ENCODE assay signal across 13 mouse cellular contexts in the genomic region with DNA sequence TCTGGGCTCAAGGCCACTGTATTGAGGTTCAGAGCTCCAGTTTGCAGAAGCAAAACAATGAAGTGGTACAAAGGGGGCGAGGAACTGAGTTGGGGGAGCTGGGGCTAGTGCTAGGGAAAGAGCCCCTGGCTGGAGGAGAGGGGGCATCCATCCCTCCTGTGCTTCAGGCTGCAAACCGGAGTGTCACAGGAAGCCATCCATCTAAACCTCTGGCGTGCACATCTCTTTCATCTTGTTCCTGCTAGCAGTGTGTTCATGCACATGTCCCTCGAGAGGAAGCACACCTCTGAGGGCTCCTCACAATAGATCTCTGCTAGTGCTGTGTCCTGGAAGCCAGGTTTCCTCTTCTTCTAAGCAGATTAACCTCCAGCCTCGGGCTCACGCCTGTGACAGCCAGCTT.
A peak's percentile ranks its signal among the peaks of the same experiment; 100 is the strongest.
DNase-seq lines count a peak whose midpoint lies in the region; ATAC-seq and TF ChIP-seq lines count a peak whose summit lies in the region.
"Had no signal": no experiment of that assay in that cellular context is flagged by ENCODE, and none has a peak within 500 bp of the region (broad histone marks: within the 10 kb centered on the region; RNA-seq: fewer than 3 reads in every experiment).

No protein-coding gene starts in this region.

- no peaks in the 10 kb centered on the region for H3K27me3 ChIP-seq in kidney, adult 2 months (replicated peaks; ENCODE audit: control insufficient read depth, insufficient read depth, low read length)
- no peaks in the 10 kb centered on the region for H3K27me3 ChIP-seq in embryonic facial prominence, embryonic 10.5 days (replicated peaks; ENCODE audit: low read depth, poor library complexity, severe bottlenecking)
- H3K27me3 ChIP-seq in hindbrain, embryonic 12.5 days: no peaks in the 10 kb centered on the region
- 0 out of 2 replicates have a peak, but pooled peaks cover 3% of the 10 kb centered on the region for H3K27me3 ChIP-seq in limb, embryonic 13.5 days
- H3K27me3 ChIP-seq: neural tube, embryonic 12.5 days had no signal

- DNase-seq in kidney, adult 2 months: peak; percentile 28
- DNase-seq in kidney, adult 18-20 months: no peak
- DNase-seq in embryonic facial prominence, embryonic 10.5 days (ENCODE audit: low spot score): no peak
- no peak for DNase-seq in layer of hippocampus, postnatal 36 days
- no peak for DNase-seq in heart, adult 11 months
- DNase-seq: cerebellum, adult 9-11 months; gastrocnemius, postnatal 10 days; liver, postnatal 0 days; thymus, adult 18-20 months had no signal

- TF ChIP-seq CTCF in kidney, adult 2 months (conservative IDR thresholded peaks at IDR 0.05; ENCODE audit: insufficient read depth, insufficient read length, low read depth, low read length): no peak

- no peak for ATAC-seq in hindbrain, embryonic 12.5 days (ENCODE audit: low FRiP score)
- ATAC-seq in limb, embryonic 13.5 days (ENCODE audit: low FRiP score, low read depth): 0 out of 2 replicates have a peak, but pooled peaks have one; percentile 8
- ATAC-seq: liver, postnatal 0 days had no signal

- no peaks in the 10 kb centered on the region for H3K9me3 ChIP-seq in embryonic facial prominence, embryonic 10.5 days
- H3K9me3 ChIP-seq in hindbrain, embryonic 12.5 days (replicated peaks): no peaks in the 10 kb centered on the region
- no peaks in the 10 kb centered on the region for H3K9me3 ChIP-seq in limb, embryonic 13.5 days
- H3K9me3 ChIP-seq: neural tube, embryonic 12.5 days had no signal

- TF ChIP-seq POLR2A in kidney, adult 2 months (IDR thresholded peaks at IDR 0.05; ENCODE audit: low read depth, low read length): no peak

- peak overlapping the region; percentile 32 for H3K27ac ChIP-seq in kidney, adult 2 months (ENCODE audit: insufficient read depth, low read depth, low read length)
- H3K27ac ChIP-seq in embryonic facial prominence, embryonic 10.5 days (replicated peaks): peak overlapping the region; percentile 35
- peak overlapping the region; percentile 40; the same call in 1 of the 2 replicates for H3K27ac ChIP-seq in hindbrain, embryonic 12.5 days
- no peak overlapping the region for H3K27ac ChIP-seq in limb, embryonic 13.5 days
- H3K27ac ChIP-seq: neural tube, embryonic 12.5 days had no signal

- H3K9ac ChIP-seq in hindbrain, embryonic 12.5 days: no peak overlapping the region
- no peak overlapping the region; the same call in 1 of the 2 replicates for H3K9ac ChIP-seq in limb, embryonic 13.5 days
- H3K9ac ChIP-seq: liver, postnatal 0 days; neural tube, embryonic 12.5 days had no signal

- H3K36me3 ChIP-seq in kidney, adult 2 months (ENCODE audit: control insufficient read depth, insufficient read depth, low read length): no peaks in the 10 kb centered on the region
- no peaks in the 10 kb centered on the region for H3K36me3 ChIP-seq in embryonic facial prominence, embryonic 10.5 days (replicated peaks)
- no peaks in the 10 kb centered on the region for H3K36me3 ChIP-seq in hindbrain, embryonic 12.5 days
- no peaks in the 10 kb centered on the region for H3K36me3 ChIP-seq in limb, embryonic 13.5 days
- H3K36me3 ChIP-seq: G1E; neural tube, embryonic 12.5 days had no signal

- H3K4me1 ChIP-seq in kidney, adult 2 months (ENCODE audit: control insufficient read depth, insufficient read depth, low read length): no peaks in the 10 kb centered on the region
- peaks cover 42% of the 10 kb centered on the region for H3K4me1 ChIP-seq in embryonic facial prominence, embryonic 10.5 days
- H3K4me1 ChIP-seq in hindbrain, embryonic 12.5 days: peaks cover 28% of the 10 kb centered on the region
- peaks cover 16% of the 10 kb centered on the region for H3K4me1 ChIP-seq in limb, embryonic 13.5 days

- H3K4me2 ChIP-seq in hindbrain, embryonic 12.5 days (replicated peaks): no peak overlapping the region
- no peak overlapping the region for H3K4me2 ChIP-seq in limb, embryonic 13.5 days (replicated peaks)
- H3K4me2 ChIP-seq: neural tube, embryonic 12.5 days had no signal

- no peak overlapping the region for H3K4me3 ChIP-seq in kidney, adult 2 months (ENCODE audit: insufficient read depth, low read depth, low read length)
- no peak overlapping the region for H3K4me3 ChIP-seq in embryonic facial prominence, embryonic 10.5 days
- no peak overlapping the region for H3K4me3 ChIP-seq in hindbrain, embryonic 12.5 days
- no peak overlapping the region for H3K4me3 ChIP-seq in limb, embryonic 13.5 days
- H3K4me3 ChIP-seq: neural tube, embryonic 12.5 days had no signal

- WGBS in kidney, adult 2 months: 57% methylated on average over 6 of the region's 6 CpGs
- 56% methylated on average over 6 of the region's 6 CpGs for WGBS in embryonic facial prominence, embryonic 10.5 days
- WGBS in hindbrain, embryonic 12.5 days: 35% methylated on average over 6 of the region's 6 CpGs
- WGBS in limb, embryonic 13.5 days: 27% methylated on average over 6 of the region's 6 CpGs
